Mouse (Mus musculus): ENCODE measurements around the gene Hhat. TPM values are rescaled to one million over a fixed set of nuclear protein-coding genes. Genes with fewer than 3 reads are reported as not detected.

Gene Hhat
- polyA plus RNA-seq, 1 experiment from 2014 or later = 3.8 TPM

- Histone ChIP-seq H3K27me3 (replicated peaks; ENCODE audit: control insufficient read depth, insufficient read depth, low read length) (no peaks in the 10 kb centered on the region), H3K36me3 (ENCODE audit: control insufficient read depth, insufficient read depth, low read length) (no peaks in the 10 kb centered on the region), H3K4me2 (no peak overlapping the region), H3K4me1 (replicated peaks; ENCODE audit: control insufficient read depth, insufficient read depth, low read length) (no peaks in the 10 kb centered on the region), H3K27ac (ENCODE audit: low read depth, low read length) (no peak overlapping the region), H3K9me3 (ENCODE audit: control insufficient read depth, low read length) (no peaks in the 10 kb centered on the region), H3K9ac (ENCODE audit: low read depth, low read length) (no peak overlapping the region), H3K4me3 (ENCODE audit: low read depth, low read length) (no peak overlapping the region)
- 75% methylated on average over 3 of the region's 3 CpGs for WGBS
- no peak for ATAC-seq (replicated peaks; ENCODE audit: low FRiP score)
- DNase-seq (ENCODE audit: low spot score) = no peak
Measured at GRCm38 (mm10) chr1:192593492-192593891, 177.5 kb downstream of the Hhat start.

- no peak for ATAC-seq (replicated peaks; ENCODE audit: low FRiP score)
- Histone ChIP-seq H3K36me3 (ENCODE audit: control insufficient read depth, insufficient read depth, low read length) (no peaks in the 10 kb centered on the region), H3K4me1 (replicated peaks; ENCODE audit: control insufficient read depth, insufficient read depth, low read length) (no peaks in the 10 kb centered on the region), H3K27ac (ENCODE audit: low read depth, low read length) (no peak overlapping the region), H3K27me3 (replicated peaks; ENCODE audit: control insufficient read depth, insufficient read depth, low read length) (no peaks in the 10 kb centered on the region), H3K4me3 (ENCODE audit: low read depth, low read length) (no peak overlapping the region), H3K9me3 (ENCODE audit: control insufficient read depth, low read length) (no peaks in the 10 kb centered on the region), H3K4me2 (no peak overlapping the region), H3K9ac (ENCODE audit: low read depth, low read length) (no peak overlapping the region)
- DNase-seq (ENCODE audit: low spot score) = no peak
- 88% methylated on average over 9 of the region's 9 CpGs for WGBS
Measured at GRCm38 (mm10) chr1:192587451-192587850, 183.6 kb downstream of the Hhat start.

DNA sequence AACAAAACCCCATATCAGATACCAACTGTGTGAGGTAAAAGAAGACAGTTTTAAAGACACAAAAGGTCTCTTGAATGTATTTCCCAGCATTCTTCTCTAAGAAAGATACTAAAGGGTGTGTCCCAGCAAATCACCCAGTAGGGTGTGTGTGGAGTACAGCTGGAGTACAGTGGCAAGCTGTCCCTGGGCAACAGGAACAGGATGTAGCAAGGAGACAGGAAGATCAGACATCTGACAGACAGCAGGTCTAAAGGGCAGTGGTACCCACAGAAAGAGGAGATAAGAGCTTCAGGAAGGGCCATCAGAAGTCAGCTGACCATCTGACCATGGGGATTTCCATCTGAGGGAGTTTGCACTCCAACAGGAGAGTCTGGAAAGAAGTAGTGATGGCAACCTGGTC, 185.7 kb downstream of the Hhat start:
- Histone ChIP-seq H3K4me2 (no peak overlapping the region), H3K9ac (ENCODE audit: low read depth, low read length) (no peak overlapping the region), H3K36me3 (ENCODE audit: control insufficient read depth, insufficient read depth, low read length) (no peaks in the 10 kb centered on the region), H3K4me3 (ENCODE audit: low read depth, low read length) (no peak overlapping the region), H3K4me1 (replicated peaks; ENCODE audit: control insufficient read depth, insufficient read depth, low read length) (no peaks in the 10 kb centered on the region), H3K27ac (ENCODE audit: low read depth, low read length) (no peak overlapping the region), H3K9me3 (ENCODE audit: control insufficient read depth, low read length) (no peaks in the 10 kb centered on the region), H3K27me3 (replicated peaks; ENCODE audit: control insufficient read depth, insufficient read depth, low read length) (no peaks in the 10 kb centered on the region)
- no peak for ATAC-seq (replicated peaks; ENCODE audit: low FRiP score)
- DNase-seq (ENCODE audit: low spot score) = no peak

DNA sequence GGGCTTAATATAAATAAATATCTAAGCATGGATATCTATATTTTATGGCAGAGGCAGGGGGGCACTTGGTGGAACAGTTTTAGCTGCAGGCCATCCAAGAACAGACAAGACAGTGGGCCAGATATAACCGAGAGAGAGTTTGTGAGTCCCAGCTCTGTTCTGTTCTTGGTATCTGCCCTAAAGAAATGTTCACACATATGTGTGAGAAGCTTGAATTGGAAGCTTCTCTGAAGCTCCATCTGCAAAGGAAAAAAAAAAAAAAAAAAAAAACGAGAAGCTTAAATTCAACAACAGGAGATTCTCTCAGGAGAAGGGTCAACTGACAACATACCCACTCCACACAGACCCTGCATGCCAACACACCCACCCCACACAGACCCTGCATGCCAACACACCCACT, 188.1 kb downstream of the Hhat start:
- no peak overlapping the region for H3K4me2 ChIP-seq
- no peak for ATAC-seq (replicated peaks; ENCODE audit: low FRiP score)
- no peak for DNase-seq (ENCODE audit: low spot score)
- H3K4me1 ChIP-seq (replicated peaks; ENCODE audit: control insufficient read depth, insufficient read depth, low read length) = no peaks in the 10 kb centered on the region
- no peak overlapping the region for H3K9ac ChIP-seq (ENCODE audit: low read depth, low read length)
- H3K4me3 ChIP-seq (ENCODE audit: low read depth, low read length) = no peak overlapping the region
- no peak overlapping the region for H3K27ac ChIP-seq (ENCODE audit: low read depth, low read length)
- no peaks in the 10 kb centered on the region for H3K36me3 ChIP-seq (ENCODE audit: control insufficient read depth, insufficient read depth, low read length)
- no peaks in the 10 kb centered on the region for H3K27me3 ChIP-seq (replicated peaks; ENCODE audit: control insufficient read depth, insufficient read depth, low read length)
- 73% methylated on average over 2 of the region's 2 CpGs for WGBS
- no peaks in the 10 kb centered on the region for H3K9me3 ChIP-seq (ENCODE audit: control insufficient read depth, low read length)

GRCm38 (mm10) chr1:192564691-192565090, 206.3 kb downstream of the Hhat start:
- Histone ChIP-seq H3K27me3 (replicated peaks; ENCODE audit: control insufficient read depth, insufficient read depth, low read length) (no peaks in the 10 kb centered on the region), H3K27ac (ENCODE audit: low read depth, low read length) (no peak overlapping the region), H3K4me2 (no peak overlapping the region), H3K36me3 (ENCODE audit: control insufficient read depth, insufficient read depth, low read length) (no peaks in the 10 kb centered on the region), H3K9ac (ENCODE audit: low read depth, low read length) (no peak overlapping the region), H3K4me1 (replicated peaks; ENCODE audit: control insufficient read depth, insufficient read depth, low read length) (no peaks in the 10 kb centered on the region), H3K9me3 (ENCODE audit: control insufficient read depth, low read length) (no peaks in the 10 kb centered on the region), H3K4me3 (ENCODE audit: low read depth, low read length) (no peak overlapping the region)
- DNase-seq (ENCODE audit: low spot score) (no peak), ATAC-seq (replicated peaks; ENCODE audit: low FRiP score) (no peak)

GRCm38 (mm10) chr1:192559341-192559740, 211.7 kb downstream of the Hhat start:
- Histone ChIP-seq H3K4me1 (replicated peaks; ENCODE audit: control insufficient read depth, insufficient read depth, low read length) (no peaks in the 10 kb centered on the region), H3K9ac (ENCODE audit: low read depth, low read length) (no peak overlapping the region), H3K4me3 (ENCODE audit: low read depth, low read length) (no peak overlapping the region), H3K27ac (ENCODE audit: low read depth, low read length) (no peak overlapping the region), H3K4me2 (no peak overlapping the region), H3K27me3 (replicated peaks; ENCODE audit: control insufficient read depth, insufficient read depth, low read length) (no peaks in the 10 kb centered on the region), H3K36me3 (ENCODE audit: control insufficient read depth, insufficient read depth, low read length) (no peaks in the 10 kb centered on the region), H3K9me3 (ENCODE audit: control insufficient read depth, low read length) (no peaks in the 10 kb centered on the region)
- ATAC-seq (replicated peaks; ENCODE audit: low FRiP score) (no peak), DNase-seq (ENCODE audit: low spot score) (peak; percentile 6)
- 69% methylated on average over 1 of the region's 1 CpGs for WGBS

GRCm38 (mm10) chr1:192557978-192558594, 212.9 kb downstream of the Hhat start:
- Histone ChIP-seq H3K36me3 (ENCODE audit: control insufficient read depth, insufficient read depth, low read length) (no peaks in the 10 kb centered on the region), H3K27ac (ENCODE audit: low read depth, low read length) (no peak overlapping the region), H3K9ac (ENCODE audit: low read depth, low read length) (no peak overlapping the region), H3K27me3 (replicated peaks; ENCODE audit: control insufficient read depth, insufficient read depth, low read length) (no peaks in the 10 kb centered on the region), H3K9me3 (ENCODE audit: control insufficient read depth, low read length) (no peaks in the 10 kb centered on the region), H3K4me3 (ENCODE audit: low read depth, low read length) (no peak overlapping the region), H3K4me2 (no peak overlapping the region), H3K4me1 (replicated peaks; ENCODE audit: control insufficient read depth, insufficient read depth, low read length) (no peaks in the 10 kb centered on the region)
- 69% methylated on average over 5 of the region's 5 CpGs for WGBS
- ATAC-seq (replicated peaks; ENCODE audit: low FRiP score) (no peak), DNase-seq (ENCODE audit: low spot score) (no peak)

DNA sequence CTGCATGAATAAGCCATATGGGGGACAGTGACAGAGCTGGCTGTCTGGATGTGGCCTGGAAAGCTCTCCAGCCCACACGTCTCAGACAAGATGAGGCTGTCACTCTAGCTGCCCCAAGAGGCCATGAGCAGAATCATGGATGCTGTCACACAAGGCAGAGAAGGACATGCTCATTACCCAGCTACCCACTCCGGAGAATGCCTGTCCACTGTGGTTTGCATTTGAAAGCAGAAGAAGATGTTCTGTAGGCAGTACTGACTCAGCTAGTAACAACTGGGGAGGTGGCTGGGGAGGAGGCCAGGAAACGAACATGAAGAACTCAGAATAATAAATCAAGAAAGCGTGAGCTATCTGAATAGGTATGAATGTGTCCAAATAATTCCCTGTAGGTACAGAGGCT, 215.5 kb downstream of the Hhat start:
- no peak overlapping the region for H3K4me2 ChIP-seq
- no peak overlapping the region for H3K9ac ChIP-seq (ENCODE audit: low read depth, low read length)
- ATAC-seq (replicated peaks; ENCODE audit: low FRiP score) = no peak
- H3K4me3 ChIP-seq (ENCODE audit: low read depth, low read length) = no peak overlapping the region
- 71% methylated on average over 4 of the region's 4 CpGs for WGBS
- H3K27me3 ChIP-seq (replicated peaks; ENCODE audit: control insufficient read depth, insufficient read depth, low read length) = no peaks in the 10 kb centered on the region
- no peak for DNase-seq (ENCODE audit: low spot score)
- no peaks in the 10 kb centered on the region for H3K9me3 ChIP-seq (ENCODE audit: control insufficient read depth, low read length)
- no peak overlapping the region for H3K27ac ChIP-seq (ENCODE audit: low read depth, low read length)
- H3K36me3 ChIP-seq (ENCODE audit: control insufficient read depth, insufficient read depth, low read length) = no peaks in the 10 kb centered on the region
- H3K4me1 ChIP-seq (replicated peaks; ENCODE audit: control insufficient read depth, insufficient read depth, low read length) = no peaks in the 10 kb centered on the region

GRCm38 (mm10) chr1:192550561-192550960, 220.5 kb downstream of the Hhat start:
- Histone ChIP-seq H3K27ac (ENCODE audit: low read depth, low read length) (no peak overlapping the region), H3K4me1 (replicated peaks; ENCODE audit: control insufficient read depth, insufficient read depth, low read length) (no peaks in the 10 kb centered on the region), H3K4me2 (no peak overlapping the region), H3K9me3 (ENCODE audit: control insufficient read depth, low read length) (no peaks in the 10 kb centered on the region), H3K27me3 (replicated peaks; ENCODE audit: control insufficient read depth, insufficient read depth, low read length) (no peaks in the 10 kb centered on the region), H3K4me3 (ENCODE audit: low read depth, low read length) (no peak overlapping the region), H3K9ac (ENCODE audit: low read depth, low read length) (no peak overlapping the region), H3K36me3 (ENCODE audit: control insufficient read depth, insufficient read depth, low read length) (no peaks in the 10 kb centered on the region)
- no peak for ATAC-seq (replicated peaks; ENCODE audit: low FRiP score)
- 74% methylated on average over 3 of the region's 3 CpGs for WGBS
- peak; percentile 1 for DNase-seq (ENCODE audit: low spot score)
